Mouse (Mus musculus) lung, postnatal 0 days (tissue): Measurements from ENCODE around the gene Uhrf2.

Experiments
- CTCF ChIP-seq: IDR thresholded peaks from 2 replicates; pipeline ENCODE4 v1.5.1; 2016; ENCODE audit warnings: antibody characterized with exemption, mild to moderate bottlenecking
- EP300 ChIP-seq: IDR thresholded peaks from 2 replicates; pipeline ENCODE4 v1.6.1; 2016; ENCODE audit warnings: antibody characterized with exemption, mild to moderate bottlenecking, control low read depth

- TF ChIP-seq CTCF (no peak), EP300 (no peak)
Measured at GRCm38 (mm10) chr19:29984208-29985005, 45.9 kb upstream of the Uhrf2 start.
